Mouse (Mus musculus): ENCODE measurements around the gene Mrgprx2. TPM values are rescaled to one million over a fixed set of nuclear protein-coding genes. Genes with fewer than 3 reads are reported as not detected.
"Not testable (repeated sequence)": the region's sequence is repeated elsewhere in the genome, so short reads cannot be mapped to it uniquely, and the experiment has no call there.

Mrgprx2 gene
- not detected for total RNA-seq (2021)

DNA sequence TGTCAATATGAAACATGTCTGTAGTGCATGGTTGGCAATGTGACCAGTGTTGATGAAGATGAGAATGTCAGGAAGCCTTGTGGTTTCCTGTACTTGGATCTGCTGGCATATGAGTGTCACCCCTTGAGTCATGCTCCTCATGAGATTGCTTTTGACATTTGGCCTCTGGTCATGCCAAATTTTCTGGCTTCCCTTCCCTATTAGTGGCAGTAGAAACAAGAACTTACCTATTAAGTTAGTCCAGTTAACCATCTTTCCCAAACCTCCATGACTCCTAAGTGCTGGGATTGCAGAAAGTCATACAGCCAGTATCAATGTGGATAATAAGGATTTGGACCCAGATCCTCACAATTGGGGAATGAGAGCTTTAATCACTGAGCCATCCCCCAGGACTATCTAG is at the start of gene Mrgprx2:
Mrgprx2 (minus strand) TSS at position 101 of the 400 bp plus-strand sequence.
- DNase-seq (ENCODE audit: extremely low spot score in 1 of 2, low spot score in 1 of 2) = no peak

DNA sequence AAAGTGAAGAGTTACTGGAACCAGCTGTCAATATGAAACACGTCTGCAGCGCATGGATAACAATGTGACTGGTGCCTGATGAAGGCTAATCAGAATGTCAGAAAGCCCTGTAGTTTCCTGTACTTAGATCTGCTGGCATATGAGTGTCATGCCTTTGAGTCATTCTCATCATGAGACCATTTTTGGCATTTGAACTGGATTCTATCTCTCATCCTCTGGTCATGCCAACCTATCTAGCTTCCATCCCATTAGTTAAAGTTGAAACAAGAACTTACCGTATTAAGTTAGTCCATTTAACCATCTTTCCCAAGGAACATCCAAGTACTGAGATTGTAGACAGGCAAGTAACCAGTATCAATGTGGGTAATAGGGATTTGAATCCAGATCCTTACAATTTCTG is 42.9 kb downstream of the Mrgprx2 start, which contains the start of gene Mrgprb1:
Mrgprb1 (minus strand) TSS at position 101 of the 400 bp plus-strand sequence.
- no peak for DNase-seq (ENCODE audit: extremely low spot score in 1 of 2, low spot score in 1 of 2)

DNA sequence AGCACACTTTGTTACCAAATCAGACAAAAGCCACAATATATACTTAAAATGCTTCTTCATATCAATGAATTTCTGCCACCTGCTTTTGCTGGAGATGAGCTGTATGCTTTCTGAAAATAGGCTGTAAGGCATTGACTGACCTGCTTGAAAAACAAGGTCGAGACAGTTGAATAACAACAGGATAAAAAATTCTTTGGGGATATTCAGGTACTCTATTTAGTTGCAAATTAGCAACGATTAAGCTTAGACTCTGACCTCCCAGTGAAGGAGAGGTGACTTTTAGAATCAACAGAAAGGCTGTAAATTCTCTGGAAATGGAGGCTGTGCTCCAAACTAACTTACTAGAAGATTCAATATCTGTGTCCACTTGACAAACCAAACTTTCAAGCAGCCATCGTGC is 62.5 kb downstream of the Mrgprx2 start:
- DNase-seq (ENCODE audit: extremely low spot score in 1 of 2, low spot score in 1 of 2) = no peak

DNA sequence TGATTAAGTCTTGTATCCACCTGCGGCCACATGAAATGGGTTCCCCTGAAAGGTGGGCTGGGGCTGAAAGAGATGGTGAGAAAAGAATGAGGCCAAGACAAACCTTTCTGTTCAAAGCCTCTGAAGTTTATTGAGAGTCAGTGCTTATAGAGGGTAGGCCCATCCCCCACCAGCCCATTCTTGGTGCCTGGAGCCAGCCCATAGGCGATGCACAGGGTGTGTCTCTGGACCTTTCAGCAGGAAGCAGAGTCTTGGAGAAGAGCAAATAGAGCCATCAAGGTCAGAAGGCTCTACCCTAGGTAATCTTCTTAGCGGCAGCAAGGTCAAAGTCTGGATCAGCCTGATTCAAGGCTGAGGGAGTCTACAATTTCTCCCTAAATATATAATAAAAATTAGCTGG is 63.2 kb downstream of the Mrgprx2 start:
- not testable (repeated sequence) for DNase-seq (ENCODE audit: extremely low spot score in 1 of 2, low spot score in 1 of 2)

Other genes with a start within 250 kb of the Mrgprx2 start
- gene Mrgprb8, start 110.8 kb downstream of the Mrgprx2 start, total RNA-seq (2021) = not detected
- gene Mrgprb1, start 43.0 kb downstream of the Mrgprx2 start, total RNA-seq (2021) = under 1 TPM in 1 of 2 experiments, not detected in 1; 0.27 TPM
- not detected for gene Mrgprb2, start 58.8 kb upstream of the Mrgprx2 start, total RNA-seq (2021)
- not detected for gene Mrgprb3, start 144.5 kb upstream of the Mrgprx2 start, total RNA-seq (2021)

Data from layer of hippocampus, postnatal 25 days (tissue).